Mouse (Mus musculus) cerebellum, postnatal 25 days (tissue): ENCODE results near the gene Rnaseh2a.

Source experiments
- DNase-seq, 2 experiments: peaks; one replicate each; pipeline ENCODE4 v3.0.0; 2021; ENCODE audit warnings: mixed read lengths in 2 of 2

Rnaseh2a gene

GRCm38 (mm10) chr8:84982499-84983011, 13.0 kb upstream of the Rnaseh2a start:
- no peak for DNase-seq

DNA sequence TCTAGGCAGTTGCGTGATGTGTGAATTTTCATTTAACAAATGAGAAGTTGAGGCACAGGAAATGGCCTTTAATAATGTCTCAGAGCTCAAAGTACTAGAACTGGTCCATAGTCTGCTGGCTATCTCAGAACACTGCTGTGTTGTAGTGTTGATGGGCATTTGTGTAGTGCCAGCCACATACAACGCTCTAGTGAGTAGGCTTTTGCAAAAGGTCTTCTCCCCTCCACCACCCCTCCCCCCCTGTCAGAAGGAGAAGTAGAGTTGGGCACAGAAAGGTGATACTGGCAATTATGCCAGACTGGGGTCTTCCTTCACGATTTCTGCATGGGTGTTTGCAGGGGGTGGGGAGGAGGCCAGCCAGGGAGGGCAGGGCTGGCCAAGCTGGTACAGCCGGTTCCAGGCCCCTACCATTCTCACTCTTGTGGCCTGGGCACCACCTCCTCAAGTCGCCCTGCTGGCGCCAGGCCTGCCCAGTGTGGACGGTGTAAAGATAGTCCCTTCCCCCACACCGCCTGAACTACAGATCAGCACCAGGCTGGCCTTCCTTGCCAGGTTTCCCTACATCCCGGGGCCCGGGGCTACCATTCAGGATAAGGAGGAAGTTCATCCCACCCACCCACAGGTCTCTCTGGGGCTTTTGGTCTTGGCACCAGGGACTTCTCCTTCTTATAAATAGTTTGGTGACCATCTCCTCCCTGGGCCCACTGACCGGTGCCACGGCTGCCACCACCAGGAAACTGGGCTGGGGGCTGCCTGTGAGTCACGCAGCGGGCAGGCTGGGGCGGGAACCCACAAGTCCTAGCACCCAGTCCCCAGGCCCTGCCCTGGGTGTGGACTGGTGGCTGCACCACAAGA, 12.3 kb upstream of the Rnaseh2a start:
- DNase-seq: no peak

GRCm38 (mm10) chr8:84980622-84981358, 11.2 kb upstream of the Rnaseh2a start:
- DNase-seq: peak; percentile 52 to 74

DNA sequence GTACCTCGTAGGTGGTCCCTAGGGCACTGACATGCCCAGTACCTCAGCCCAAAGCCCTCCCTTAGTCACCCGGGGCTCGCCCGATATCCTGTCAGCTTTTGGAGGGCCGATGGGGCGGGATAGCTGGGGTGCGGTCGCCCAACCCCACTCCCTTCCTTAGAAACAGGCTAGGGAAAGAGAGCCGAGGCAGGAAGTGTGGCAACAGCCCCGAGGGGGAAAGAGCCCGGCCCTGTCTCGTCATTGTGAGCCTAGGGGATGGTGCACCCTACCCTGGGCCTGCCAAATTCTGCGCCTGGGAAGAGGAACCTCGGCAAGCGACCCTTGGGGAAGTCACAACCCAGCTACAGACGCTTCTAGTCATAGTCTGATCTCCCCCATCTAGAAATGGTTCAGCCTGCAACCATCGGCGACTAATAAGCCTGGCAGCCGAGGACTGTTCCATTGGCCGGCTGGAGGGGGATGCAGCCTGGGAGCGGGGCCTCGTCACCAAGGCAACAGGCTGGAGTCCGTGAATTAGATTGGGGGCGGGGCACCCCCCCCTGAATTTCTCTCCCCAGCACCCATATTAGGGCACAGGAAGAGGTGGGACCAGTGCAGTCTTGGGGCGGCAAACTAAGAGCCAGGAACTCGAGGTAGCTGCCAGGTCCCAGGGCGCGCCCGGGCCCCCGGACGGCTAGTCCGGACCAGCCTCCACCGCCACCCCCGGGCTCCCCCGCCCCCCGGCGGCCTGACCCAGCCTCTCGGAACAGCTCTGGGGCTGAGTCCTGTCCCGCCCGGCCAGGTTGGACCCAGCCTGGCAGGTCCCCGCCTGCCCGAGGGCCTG, 10.2 kb upstream of the Rnaseh2a start:
- DNase-seq: peak; percentile 86 to 91

- DNase-seq: peak; percentile 89 to 92
Observed at GRCm38 (mm10) chr8:84978248-84978940, 8.8 kb upstream of the Rnaseh2a start, which contains the start of gene Junb. Junb (minus strand) TSS chr8:84978718.

DNA sequence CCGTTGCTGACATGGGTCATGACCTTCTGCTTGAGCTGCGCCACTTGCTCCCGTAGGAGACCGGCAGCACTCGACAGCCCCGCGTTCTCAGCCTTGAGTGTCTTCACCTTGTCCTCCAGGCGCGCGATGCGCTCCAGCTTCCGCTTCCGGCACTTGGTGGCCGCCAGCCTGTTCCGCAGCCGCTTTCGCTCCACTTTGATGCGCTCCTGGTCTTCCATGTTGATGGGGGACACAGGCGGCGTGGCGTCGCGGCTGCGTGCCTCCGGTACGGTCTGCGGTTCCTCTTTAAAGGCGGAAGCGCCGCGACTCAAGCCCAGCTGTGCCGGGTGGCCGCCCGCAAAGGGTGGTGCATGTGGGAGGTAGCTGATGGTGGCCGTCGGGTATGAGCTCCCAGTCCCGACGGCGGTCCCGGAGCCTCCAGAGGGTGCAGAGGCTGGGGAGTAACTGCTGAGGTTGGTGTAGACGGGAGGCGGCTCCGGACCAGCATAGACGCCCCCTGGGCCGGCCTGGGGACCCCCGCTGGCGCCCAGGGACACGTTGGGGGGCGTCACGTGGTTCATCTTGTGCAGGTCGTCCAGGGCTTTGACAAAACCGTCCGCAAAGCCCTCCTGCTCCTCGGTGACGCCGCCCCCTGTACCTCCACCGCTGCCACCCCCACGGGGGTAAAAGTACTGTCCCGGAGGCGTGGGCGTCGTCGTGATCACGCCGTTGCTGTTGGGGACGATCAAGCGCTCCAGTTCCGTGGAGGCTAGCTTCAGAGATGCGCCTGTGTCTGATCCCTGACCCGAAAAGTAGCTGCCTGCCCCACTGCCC, 8.1 kb upstream of the Rnaseh2a start:
- DNase-seq: peak; percentile 67 to 68

DNA sequence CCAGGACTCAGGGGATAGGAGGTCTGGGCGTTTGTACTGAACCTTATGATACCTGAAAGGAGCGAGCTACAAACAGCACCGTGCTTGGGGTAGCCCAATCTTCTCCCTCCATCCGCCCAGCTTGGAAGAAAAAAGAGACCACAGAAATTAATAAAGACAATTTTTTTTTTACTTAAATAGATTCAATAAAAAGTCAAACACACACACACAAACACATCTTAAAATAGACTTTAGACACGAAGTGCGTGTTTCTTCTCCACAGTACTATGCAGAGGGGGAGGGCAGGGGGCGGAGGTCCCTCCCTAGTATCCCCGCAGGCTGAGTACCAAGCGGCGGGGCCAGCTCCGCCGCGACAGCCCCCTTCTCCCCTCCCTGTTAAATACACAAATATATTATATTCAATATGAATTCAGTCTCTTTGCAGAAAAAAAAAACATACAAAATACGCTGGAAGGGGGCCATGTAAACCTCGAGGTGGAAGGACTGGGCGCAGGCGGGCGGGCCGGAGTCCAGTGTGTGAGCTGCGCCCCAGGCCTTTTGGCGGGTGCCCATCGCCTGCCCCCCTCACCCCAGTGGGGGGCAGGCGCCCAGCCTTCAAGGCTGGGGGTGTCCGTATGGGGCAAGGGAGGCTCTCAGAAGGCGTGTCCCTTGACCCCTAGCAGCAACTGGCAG, 7.3 kb upstream of the Rnaseh2a start:
- no peak for DNase-seq

DNA sequence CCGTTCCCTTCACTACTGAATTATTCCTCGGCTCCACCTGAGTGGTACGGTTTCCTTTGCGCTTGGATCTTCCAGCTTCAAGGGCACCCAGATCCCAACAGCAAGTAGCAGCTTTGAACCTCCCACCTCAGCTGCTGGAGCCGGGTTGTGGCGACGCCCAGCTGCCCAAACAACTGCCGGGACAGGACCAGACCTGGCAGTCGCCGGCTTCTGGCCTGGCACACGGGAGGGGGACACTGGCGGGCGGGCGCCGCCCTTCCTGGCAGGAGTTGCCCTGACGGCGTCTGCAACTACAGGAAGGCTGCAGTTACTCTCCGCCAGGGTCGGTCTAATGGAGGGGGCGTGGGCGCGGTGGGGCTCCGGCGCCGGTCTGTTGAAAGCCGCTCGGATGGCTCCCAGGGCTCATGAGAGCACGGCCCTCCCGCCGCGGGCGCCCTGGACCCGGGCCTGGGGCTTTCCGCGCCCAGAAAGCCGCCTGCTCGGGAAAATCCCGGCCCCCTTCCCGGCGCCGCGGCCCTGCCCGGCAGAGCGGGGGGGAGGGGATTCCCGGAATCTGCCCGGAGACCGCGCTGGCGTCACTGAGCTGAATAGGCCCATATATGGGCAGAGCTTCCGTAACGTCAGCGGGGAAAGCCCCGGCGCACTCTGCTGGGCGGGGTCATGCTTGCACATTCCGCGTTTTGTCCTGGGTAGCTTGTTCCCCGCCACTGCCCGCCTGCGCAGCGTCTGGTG, 6.6 kb upstream of the Rnaseh2a start:
- DNase-seq: peak; percentile 95 to 96

DNA sequence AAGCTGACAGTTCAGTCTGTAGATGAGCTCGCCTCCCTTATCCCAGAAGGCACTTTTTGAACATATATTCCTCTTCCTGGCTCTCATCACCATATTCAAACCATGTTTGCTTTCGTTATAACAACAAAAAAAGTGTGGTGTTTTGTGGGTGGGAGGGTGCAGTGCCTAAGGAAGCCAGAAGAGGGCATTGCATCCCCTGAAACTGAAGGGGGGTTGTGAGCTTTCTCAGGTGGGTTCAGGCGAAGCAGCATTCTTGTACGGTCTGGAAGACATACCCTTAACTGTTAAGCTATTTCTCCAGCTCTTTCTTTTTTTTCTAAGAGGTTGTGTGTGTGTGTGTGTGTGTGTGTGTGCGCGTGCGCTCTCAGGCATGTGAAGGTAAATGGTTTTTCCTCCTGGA, 5.9 kb upstream of the Rnaseh2a start:
- DNase-seq: peak; percentile 51 to 70

- no peak for DNase-seq
Observed at GRCm38 (mm10) chr8:84974543-84975142, 5.1 kb upstream of the Rnaseh2a start.

- DNase-seq: peak; percentile 47 to 66
Observed at GRCm38 (mm10) chr8:84973803-84974542, 4.4 kb upstream of the Rnaseh2a start.

GRCm38 (mm10) chr8:84973079-84973478, 3.5 kb upstream of the Rnaseh2a start:
- no peak for DNase-seq

GRCm38 (mm10) chr8:84970913-84971312, 1.3 kb upstream of the Rnaseh2a start:
- DNase-seq: no peak

GRCm38 (mm10) chr8:84970135-84970790, 696 bp upstream of the Rnaseh2a start:
- DNase-seq: no peak

DNA sequence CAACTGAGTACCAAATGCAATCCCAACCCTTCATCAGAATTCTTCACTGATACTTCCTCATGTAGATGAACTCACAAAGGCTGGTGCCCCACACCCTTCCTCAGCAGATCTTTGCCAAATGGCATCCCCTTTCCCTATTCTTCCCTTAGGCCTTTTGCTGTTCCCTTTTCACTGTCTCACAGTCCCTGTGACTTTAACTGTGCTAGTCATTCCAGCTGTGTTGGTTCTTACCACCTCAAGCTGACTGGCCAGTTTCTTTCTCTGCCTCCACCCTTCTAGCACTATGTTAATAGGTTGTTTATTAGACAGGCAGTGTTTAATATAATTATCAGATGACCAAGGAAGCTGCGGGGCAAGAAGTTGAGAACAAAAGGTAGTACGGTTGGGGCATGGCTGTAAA, 917 bp downstream of the Rnaseh2a start:
- peak in 1 of 2 experiments; percentile 8 for DNase-seq

DNA sequence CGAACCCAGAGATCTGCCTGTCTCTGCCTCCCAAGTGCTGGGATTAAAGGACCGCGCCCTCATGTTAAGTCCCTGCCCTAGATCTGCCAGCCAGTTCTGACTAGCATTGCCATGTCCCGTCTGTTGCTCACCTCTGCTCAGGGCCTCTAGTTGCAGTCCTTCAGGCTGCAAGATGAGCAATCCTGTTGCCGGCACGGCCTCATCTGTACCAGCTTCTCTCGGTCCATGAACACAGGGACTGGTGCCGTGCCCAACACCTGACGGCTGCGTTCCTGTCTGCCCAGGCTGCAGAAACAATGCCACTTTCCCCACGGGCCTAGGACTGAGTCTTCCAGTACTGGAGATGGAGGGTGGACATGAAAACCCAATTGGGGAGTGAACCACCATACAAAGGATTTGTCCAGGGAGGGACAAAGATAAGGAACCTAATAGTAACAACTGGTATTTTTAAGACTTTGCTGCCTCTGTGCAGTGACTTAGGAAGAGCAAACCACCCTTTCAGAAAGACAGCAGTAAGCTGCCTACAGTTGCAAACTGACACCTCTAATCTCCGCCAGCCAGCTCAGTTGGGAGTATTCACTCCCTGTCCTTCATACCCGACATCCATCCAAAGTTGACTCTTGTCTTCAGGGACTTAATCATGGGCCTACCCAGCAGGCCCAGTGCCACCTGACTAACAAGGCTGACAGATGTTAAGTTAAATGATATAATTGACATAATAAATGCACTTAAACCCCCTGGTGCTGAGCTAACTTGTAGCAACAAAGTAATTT, 1.8 kb downstream of the Rnaseh2a start:
- no peak for DNase-seq

- DNase-seq: no peak
Observed at GRCm38 (mm10) chr8:84966603-84967002, 3.0 kb downstream of the Rnaseh2a start.
